Mouse (Mus musculus) adrenal gland, postnatal 0 days (tissue): ENCODE data around the gene Pdcd2. TPM values are rescaled to one million over a fixed set of nuclear protein-coding genes. Genes with fewer than 3 reads are reported as not detected.

ENCODE experiments used
- polyA plus RNA-seq: library from polyadenylated mRNA; unstranded; fragments of >200 nt; fragmentation: Nextera tagmentation; extraction: Ambion mirVana; gene quantifications from 2 replicates; pipeline ENCODE4 v1.2.1, GENCODE M21; 2015

Gene Pdcd2
- 52.9 and 55.7 TPM in 2 replicates for polyA plus RNA-seq

DNA sequence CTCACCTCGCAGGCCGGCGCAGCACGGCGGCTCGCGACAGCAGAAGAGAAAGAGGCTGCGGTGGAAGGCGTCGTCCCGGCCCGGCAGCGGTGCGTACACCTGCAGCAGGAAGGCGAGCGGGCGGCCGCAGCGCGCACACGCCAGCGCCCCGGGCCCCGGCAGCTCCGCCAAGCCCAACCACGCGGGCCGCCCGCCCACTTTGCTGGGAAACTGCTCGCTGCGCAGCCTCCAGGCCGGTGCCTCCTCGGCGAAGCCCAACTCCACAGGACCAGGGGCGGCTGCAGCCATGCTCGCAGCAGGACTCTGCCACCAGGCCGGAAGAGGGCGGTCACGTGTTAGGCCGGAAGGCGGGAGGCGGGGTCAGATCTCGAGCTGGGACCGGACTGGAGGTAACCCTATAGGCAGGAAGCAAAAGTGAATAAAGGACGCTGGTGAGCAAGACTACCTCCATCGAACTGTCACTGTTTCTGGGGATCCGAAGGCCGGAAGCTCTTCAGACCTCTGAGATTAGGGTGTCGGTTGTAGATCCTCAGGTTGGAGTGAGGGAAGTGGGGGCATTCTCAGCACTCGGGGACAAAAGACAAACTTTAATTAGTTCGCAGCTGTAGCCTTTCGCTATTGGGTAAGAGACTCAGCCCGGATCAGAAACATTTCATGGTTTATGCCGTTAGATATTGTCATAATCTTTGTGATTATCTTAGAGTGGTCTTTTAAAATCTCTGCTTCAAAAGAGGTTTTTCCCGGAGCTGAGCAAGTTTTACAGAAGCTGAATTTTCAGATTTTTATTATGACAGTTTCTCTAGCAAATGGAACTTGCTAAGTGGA, at the start of gene Pdcd2:
TSS of gene Pdcd2 (minus strand) at position 316 of the 825 bp plus-strand sequence.

DNA sequence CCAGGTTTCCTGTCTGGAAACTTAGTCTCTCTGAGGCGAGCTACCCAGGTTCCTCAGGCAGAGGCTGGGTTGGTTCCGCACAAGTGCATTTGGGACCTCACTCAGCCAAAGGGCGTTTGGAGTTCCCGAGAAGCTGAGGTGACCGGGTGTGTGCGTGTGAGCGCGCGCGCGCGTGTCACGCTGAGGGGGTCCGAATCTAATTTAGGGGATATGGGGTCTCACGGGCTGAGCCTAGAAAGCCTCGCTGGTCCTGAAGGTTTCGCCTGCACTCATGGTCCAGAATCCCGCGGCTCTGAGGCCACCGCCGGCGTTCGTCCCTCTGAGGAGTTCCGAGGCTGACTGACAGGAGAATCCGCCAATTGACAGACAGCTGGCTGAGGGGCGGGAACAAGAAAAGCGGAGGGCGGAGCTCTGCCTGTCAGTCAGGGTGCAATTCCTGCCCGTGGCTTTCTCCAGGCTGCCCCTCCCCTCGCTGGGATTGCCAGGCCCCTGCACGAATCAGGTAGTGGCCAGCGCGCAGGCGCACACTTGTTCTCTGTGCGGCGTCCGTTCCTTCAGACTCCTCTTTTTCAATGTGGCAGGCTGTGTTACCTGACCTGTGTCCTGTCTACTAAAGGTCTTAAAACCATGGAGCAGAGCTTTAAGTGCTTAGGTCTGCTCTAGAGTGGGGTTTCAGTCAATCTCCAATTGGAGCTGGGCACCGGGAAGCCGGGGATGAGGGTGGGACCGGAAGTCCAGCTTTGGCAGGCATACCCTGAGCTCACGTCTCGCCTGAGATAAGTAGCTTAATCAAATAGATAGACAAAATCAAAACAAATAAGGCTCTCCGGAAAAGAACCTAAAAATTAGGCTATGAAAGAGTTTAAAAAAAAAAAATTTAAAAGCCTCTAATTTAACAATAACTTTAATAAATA, 37.2 kb upstream of the Pdcd2 start, which contains the start of gene Prdm9:
TSS of gene Prdm9 (minus strand) at position 341 of the 914 bp plus-strand sequence.

DNA sequence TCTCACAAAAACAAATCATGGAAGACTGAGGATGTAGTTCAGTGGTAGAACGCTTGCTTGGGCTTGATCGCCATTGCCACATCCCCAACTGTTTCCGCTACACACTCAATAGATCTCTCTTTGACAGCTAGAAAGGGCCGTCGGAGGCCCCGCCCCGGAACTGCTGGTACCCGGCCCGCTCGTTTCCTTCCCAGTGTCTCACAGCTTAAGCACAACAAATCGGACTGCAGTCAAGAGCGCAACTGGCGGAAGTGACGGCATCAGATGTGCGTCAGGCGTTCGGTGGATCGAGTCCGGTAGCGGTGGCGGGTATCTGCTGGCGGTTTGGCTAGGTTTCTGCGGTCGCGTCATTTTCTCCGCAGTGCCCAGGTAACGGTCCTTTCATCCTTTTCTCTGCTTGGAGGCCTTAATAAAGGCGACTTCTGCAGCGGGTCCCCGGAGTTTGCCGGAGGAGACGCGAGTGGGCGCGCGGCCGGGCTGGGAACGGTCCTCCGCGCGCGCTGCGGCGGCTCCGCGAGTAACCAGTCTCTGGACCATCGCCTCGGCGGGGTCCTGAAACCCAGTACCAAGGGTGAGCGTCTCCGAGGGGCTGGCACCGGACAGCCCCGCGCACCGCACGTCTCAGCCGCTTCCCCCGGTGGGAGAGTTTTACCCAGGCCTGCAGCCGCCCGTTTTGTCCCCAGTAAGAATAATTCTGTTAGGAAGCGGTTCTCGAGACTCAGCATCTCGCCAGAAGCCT, 27.3 kb downstream of the Pdcd2 start, which contains the start of the genes Psmb1 and Tbp:
TSS of gene Psmb1 (minus strand) at position 96 of the 739 bp plus-strand sequence.
TSS of gene Tbp (plus strand) at position 233 of the 739 bp plus-strand sequence.

Other genes starting within 250 kb of the Pdcd2 start
- gene Dll1, start 150.4 kb downstream of the Pdcd2 start, polyA plus RNA-seq, result 2.6 and 2.9 TPM in 2 replicates
- 14.0 and 16.5 TPM in 2 replicates for gene Fam120b, start 131.1 kb downstream of the Pdcd2 start, polyA plus RNA-seq
- 368 and 370 TPM in 2 replicates for gene Psmb1, start 27.6 kb downstream of the Pdcd2 start, polyA plus RNA-seq
- 32.8 and 38.9 TPM in 2 replicates for gene Tbp, start 27.4 kb downstream of the Pdcd2 start, polyA plus RNA-seq
- gene Prdm9, start 37.1 kb upstream of the Pdcd2 start, polyA plus RNA-seq, result 1.3 and 2.5 TPM in 2 replicates
- gene Chd1, start 177.7 kb upstream of the Pdcd2 start, polyA plus RNA-seq, result 12.1 and 15.0 TPM in 2 replicates